Mouse (Mus musculus) thymus, adult 2 months (tissue): ENCODE measurements around the gene Crip2. TPM values are rescaled to one million over a fixed set of nuclear protein-coding genes. Genes with fewer than 3 reads are reported as not detected.

Experiments
- DNase-seq: peaks from one replicate; pipeline ENCODE4 v3.0.0; 2021
- H3K27ac ChIP-seq: fragments of 200-500 bp; 2 replicates; pipeline ENCODE4 v1.5.1; 2012; ENCODE audit warnings: low read length, control low read depth; ENCODE audit not compliant: control insufficient read depth, insufficient read depth
- H3K27me3 ChIP-seq: fragments of 200-500 bp; 2 replicates; pipeline ENCODE4 v1.6.1; 2012; ENCODE audit warnings: mild to moderate bottlenecking, low read length, moderate library complexity, mixed read lengths; ENCODE audit not compliant: control insufficient read depth, insufficient read depth
- H3K36me3 ChIP-seq: fragments of 200-500 bp; 2 replicates; pipeline ENCODE4 v1.6.1; 2012; ENCODE audit warnings: mild to moderate bottlenecking, low read length, moderate library complexity; ENCODE audit not compliant: control insufficient read depth, insufficient read depth
- H3K4me1 ChIP-seq: fragments of 200-500 bp; replicated peaks from 2 replicates; pipeline ENCODE4 v1.6.1; 2012; ENCODE audit warnings: low read length; ENCODE audit not compliant: control insufficient read depth, insufficient read depth
- H3K4me3 ChIP-seq: fragments of 200-500 bp; 2 replicates; pipeline ENCODE4 v1.5.1; 2012; ENCODE audit warnings: mild to moderate bottlenecking, low read length, control low read depth, moderate library complexity; ENCODE audit not compliant: control insufficient read depth, insufficient read depth
- CTCF ChIP-seq: fragments of 200-500 bp; IDR thresholded peaks from 2 replicates; pipeline ENCODE4 v1.5.1; 2012; ENCODE audit warnings: mild to moderate bottlenecking, control low read depth, low read length, moderate library complexity, borderline replicate concordance; ENCODE audit not compliant: control insufficient read depth, poor library complexity, insufficient read depth; ENCODE audit errors: extremely low read depth
- POLR2A ChIP-seq: fragments of 200-500 bp; IDR thresholded peaks from 2 replicates; pipeline ENCODE4 v1.6.1; 2012; ENCODE audit warnings: mild to moderate bottlenecking, low read length, control low read depth, moderate library complexity; ENCODE audit not compliant: control insufficient read depth, poor library complexity, insufficient read depth; ENCODE audit errors: extremely low read depth
- WGBS: fragments of 180-500 bp; shearing (Covaris S2); methylation state at CpG from one replicate; pipeline ENCODE4 v1.1.7; 2018; 5-methylcytosine and 5-hydroxymethylcytosine counted together
- polyA plus RNA-seq: library from polyadenylated mRNA; depleted of rRNA; stranded (reverse); fragments of >200 nt; gene quantifications from 2 replicates; pipeline ENCODE4 v1.2.3, GENCODE M21; 2012

Gene Crip2
- polyA plus RNA-seq, 1 experiment: 282 TPM

GRCm38 (mm10) chr12:113137260-113138213, 2.5 kb upstream of the Crip2 start:
- no peak overlapping the region for H3K4me3 ChIP-seq
- TF ChIP-seq CTCF (no peak), POLR2A (no peak)
- peaks cover 17% of the 10 kb centered on the region for H3K4me1 ChIP-seq
- DNase-seq: no peak
- H3K27ac ChIP-seq: no peak overlapping the region
- peaks cover 25% of the 10 kb centered on the region for H3K36me3 ChIP-seq
- WGBS: 93% methylated on average over 18 of the region's 18 CpGs
- no peaks in the 10 kb centered on the region; the same call in 1 of the 2 replicates for H3K27me3 ChIP-seq

DNA sequence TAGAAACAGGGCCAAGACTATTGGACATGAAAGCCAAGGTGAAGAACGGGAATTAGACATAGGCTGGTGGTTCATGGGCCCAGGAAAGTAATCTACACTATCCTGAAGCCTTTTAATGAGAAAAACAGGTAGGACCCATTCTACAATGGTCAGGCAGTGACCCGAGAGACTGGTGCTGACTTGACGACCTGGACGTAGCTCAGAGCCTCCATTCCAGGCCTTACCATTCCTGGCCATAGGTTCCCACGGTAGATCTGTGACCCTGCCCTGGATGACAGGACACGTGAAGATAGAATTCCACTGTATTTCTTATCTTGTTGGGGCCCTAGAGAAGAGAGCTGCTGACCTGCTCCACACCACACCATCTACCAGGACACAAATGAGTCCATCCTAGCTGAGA, 1.7 kb upstream of the Crip2 start:
- no peak overlapping the region for H3K27ac ChIP-seq
- 93% methylated on average over 6 of the region's 6 CpGs for WGBS

GRCm38 (mm10) chr12:113138901-113139864, 853 bp upstream of the Crip2 start:
- no peak overlapping the region for H3K4me3 ChIP-seq
- no peak overlapping the region for H3K27ac ChIP-seq
- 73% methylated on average over 11 of the region's 11 CpGs for WGBS
- no peak for TF ChIP-seq CTCF
- no peak for TF ChIP-seq POLR2A
- no peak for DNase-seq
- no peaks in the 10 kb centered on the region; the same call in 1 of the 2 replicates for H3K27me3 ChIP-seq
- H3K4me1 ChIP-seq: peaks cover 17% of the 10 kb centered on the region
- H3K36me3 ChIP-seq: peaks cover 14% of the 10 kb centered on the region; the same call in 1 of the 2 replicates

More for the DNA sequence above, 1.7 kb upstream of the Crip2 start:
- Histone ChIP-seq H3K4me1 (peaks cover 17% of the 10 kb centered on the region), H3K36me3 (peaks cover 22% of the 10 kb centered on the region), H3K4me3 (no peak overlapping the region), H3K27me3 (no peaks in the 10 kb centered on the region; the same call in 1 of the 2 replicates)
- no peak for TF ChIP-seq POLR2A
- TF ChIP-seq CTCF: no peak
- no peak for DNase-seq

DNA sequence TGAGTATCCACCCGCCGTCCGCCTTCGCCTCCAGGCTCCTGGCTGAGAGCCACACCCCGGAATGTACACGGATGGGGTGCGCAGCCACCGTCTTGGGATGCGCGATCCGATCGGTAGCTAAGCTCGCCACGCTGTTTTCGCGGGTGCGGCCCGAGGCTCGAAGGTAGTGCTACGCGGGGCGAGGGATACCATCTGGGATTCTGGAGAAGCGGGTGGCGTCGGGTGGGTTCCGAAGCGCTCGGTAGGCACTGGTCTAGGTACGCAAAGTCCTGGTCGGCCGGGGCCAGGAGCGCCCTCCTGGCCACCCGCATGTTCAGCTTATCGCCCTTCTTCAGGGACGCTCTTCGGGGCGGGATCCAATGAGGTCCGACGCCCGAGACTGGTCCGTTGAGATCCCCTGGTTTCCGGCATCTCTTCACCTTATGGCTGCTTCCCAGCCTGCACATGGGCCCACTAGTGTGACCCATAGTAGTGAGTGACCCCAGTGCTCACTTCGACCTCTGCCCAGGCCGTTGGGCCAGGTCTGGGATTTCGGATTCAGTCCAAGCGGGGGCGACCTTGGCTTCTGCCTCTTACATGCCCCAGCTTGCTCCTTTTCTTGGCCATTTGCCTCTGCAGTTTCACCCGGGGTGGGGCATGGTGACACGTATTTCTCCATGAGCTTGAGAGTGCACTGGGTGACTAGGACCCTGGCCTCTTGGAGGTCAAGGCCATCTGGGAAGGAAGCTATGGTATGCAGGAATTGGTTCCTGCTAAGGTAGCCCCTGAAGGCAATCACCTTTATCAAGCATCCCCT, 778 bp downstream of the Crip2 start:
- no peak overlapping the region for H3K27ac ChIP-seq
- H3K36me3 ChIP-seq: peaks cover 12% of the 10 kb centered on the region; the same call in 1 of the 2 replicates
- no peak for DNase-seq
- TF ChIP-seq CTCF (no peak), POLR2A (no peak)
- peaks cover 17% of the 10 kb centered on the region for H3K4me1 ChIP-seq
- 7% methylated on average over 49 of the region's 49 CpGs for WGBS
- peak overlapping the region; percentile 76 for H3K4me3 ChIP-seq
- no peaks in the 10 kb centered on the region; the same call in 1 of the 2 replicates for H3K27me3 ChIP-seq

DNA sequence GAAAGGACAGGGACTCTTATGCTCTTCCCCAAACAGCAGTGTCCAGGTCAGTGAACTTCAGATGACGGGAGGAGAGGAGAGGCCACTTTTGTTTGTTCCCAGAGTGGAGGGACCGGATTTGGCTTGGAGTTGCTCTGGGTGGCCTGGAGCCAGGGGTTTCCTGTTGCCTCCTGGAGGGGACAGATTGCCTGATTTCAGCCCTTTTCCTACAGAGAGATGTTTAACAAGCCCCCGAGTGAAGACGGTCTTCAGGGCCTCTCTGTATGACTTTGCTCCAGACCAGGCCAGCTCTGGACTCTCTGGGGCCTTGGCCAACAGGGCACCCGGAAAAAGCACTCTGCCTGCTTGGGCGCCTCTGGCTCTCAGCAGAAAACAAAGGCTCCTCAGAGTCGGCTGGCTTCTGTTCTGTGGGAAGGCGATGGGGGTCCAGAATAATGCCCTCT, 1.5 kb downstream of the Crip2 start:
- H3K27me3 ChIP-seq: no peaks in the 10 kb centered on the region; the same call in 1 of the 2 replicates
- H3K27ac ChIP-seq: no peak overlapping the region
- H3K36me3 ChIP-seq: peaks cover 4% of the 10 kb centered on the region; the same call in 1 of the 2 replicates
- H3K4me3 ChIP-seq: no peak overlapping the region
- H3K4me1 ChIP-seq: peaks cover 21% of the 10 kb centered on the region
- WGBS: 76% methylated on average over 8 of the region's 8 CpGs
- TF ChIP-seq POLR2A (no peak), CTCF (no peak)
- no peak for DNase-seq
